Mouse (Mus musculus) layer of hippocampus, postnatal 10 days (tissue): Measurements from ENCODE around the gene Crb2. TPM values are rescaled to one million over a fixed set of nuclear protein-coding genes. Genes with fewer than 3 reads are reported as not detected.

Experiments used
- DNase-seq, 2 experiments: peaks; one replicate each; pipeline ENCODE4 v3.0.0; 2021; ENCODE audit warnings: low spot score in 2 of 2
- total RNA-seq, 2 experiments: library from RNA; stranded (reverse); gene quantifications; 2 replicates each; pipeline ENCODE4 v1.2.3; 2021

Crb2 gene
- total RNA-seq, 2 experiments from 2014 or later = 6.8 to 7.7 TPM

GRCm38 (mm10) chr2:37797046-37797445 is 21.0 kb downstream of the Crb2 start:
- no peak for DNase-seq

GRCm38 (mm10) chr2:37799137-37799536 is 23.1 kb downstream of the Crb2 start:
- no peak for DNase-seq

GRCm38 (mm10) chr2:37801687-37802086 is 25.6 kb downstream of the Crb2 start:
- no peak for DNase-seq

GRCm38 (mm10) chr2:37802610-37803212 is 26.7 kb downstream of the Crb2 start:
- peak; percentile 67 to 79 for DNase-seq

GRCm38 (mm10) chr2:37811682-37812081 is 35.6 kb downstream of the Crb2 start:
- no peak for DNase-seq

- no peak for DNase-seq
Measured at GRCm38 (mm10) chr2:37812401-37812800, 36.4 kb downstream of the Crb2 start.

- peak in 1 of 2 experiments; percentile 52 for DNase-seq
Measured at GRCm38 (mm10) chr2:37814820-37815361, 38.8 kb downstream of the Crb2 start.

- DNase-seq = peak; percentile 87 to 88
Measured at GRCm38 (mm10) chr2:37815676-37816075, 39.6 kb downstream of the Crb2 start.

GRCm38 (mm10) chr2:37818761-37819525 is 42.9 kb downstream of the Crb2 start:
- peak in 1 of 2 experiments; percentile 54 for DNase-seq

GRCm38 (mm10) chr2:37819526-37820152 is 43.6 kb downstream of the Crb2 start:
- no peak for DNase-seq

GRCm38 (mm10) chr2:37822122-37822521 is 46.1 kb downstream of the Crb2 start:
- DNase-seq = no peak

- no peak for DNase-seq
Measured at GRCm38 (mm10) chr2:37823826-37824225, 47.8 kb downstream of the Crb2 start.

GRCm38 (mm10) chr2:37829758-37830275 is 53.8 kb downstream of the Crb2 start:
- no peak for DNase-seq

GRCm38 (mm10) chr2:37832253-37832652 is 56.2 kb downstream of the Crb2 start:
- DNase-seq = no peak

GRCm38 (mm10) chr2:37836926-37837325 is 60.9 kb downstream of the Crb2 start:
- no peak for DNase-seq

- DNase-seq = no peak
Measured at GRCm38 (mm10) chr2:37837542-37837941, 61.5 kb downstream of the Crb2 start.

GRCm38 (mm10) chr2:37838202-37838984 is 62.3 kb downstream of the Crb2 start:
- DNase-seq = no peak

- DNase-seq = no peak
Measured at GRCm38 (mm10) chr2:37839922-37840321, 63.9 kb downstream of the Crb2 start.

- DNase-seq = no peak
Measured at GRCm38 (mm10) chr2:37842151-37842569, 66.1 kb downstream of the Crb2 start.

GRCm38 (mm10) chr2:37842719-37843118 is 66.7 kb downstream of the Crb2 start:
- peak; percentile 29 to 36 for DNase-seq
